Mouse (Mus musculus) heart, embryonic 14.5 days (tissue): Measurements from ENCODE around the gene Nfkb2. TPM values are rescaled to one million over a fixed set of nuclear protein-coding genes. Genes with fewer than 3 reads are reported as not detected.
A peak's percentile ranks its signal among the peaks of the same experiment; 100 is the strongest.

Source experiments
- ATAC-seq: fragments of 200-750 bp; cut with Nextera tagmentation; 2 replicates; pipeline ENCODE4 v1.8.0; 2017; ENCODE audit warnings: low read depth, moderate TSS enrichment; ENCODE audit not compliant: insufficient number of reproducible peaks, insufficient read depth, low FRiP score
- H3K27ac ChIP-seq, 2 experiments: fragments of 200-500 bp in 1 of 2; fragments of 300-500 bp in 1 of 2; sonication (generic) in 1 of 2; replicated peaks in 1 of 2; 2 replicates each; pipeline ENCODE4 v1.5.1; 2012 to 2014; ENCODE audit warnings: low read depth in 2 of 2, low read length in 2 of 2, control low read depth in 1 of 2, mild to moderate bottlenecking in 1 of 2, mixed read lengths in 1 of 2; ENCODE audit not compliant: control insufficient read depth in 1 of 2, insufficient read depth in 1 of 2
- H3K27me3 ChIP-seq: fragments of 300-500 bp; sonication (generic); 2 replicates; pipeline ENCODE4 v1.6.1; 2014; ENCODE audit warnings: mild to moderate bottlenecking, low read length, control low read depth; ENCODE audit not compliant: control insufficient read depth, insufficient read depth
- H3K36me3 ChIP-seq: fragments of 300-500 bp; sonication (generic); 2 replicates; pipeline ENCODE4 v1.6.1; 2014; ENCODE audit warnings: mild to moderate bottlenecking, control low read depth, low read length, mixed read lengths; ENCODE audit not compliant: control insufficient read depth, insufficient read depth
- H3K4me1 ChIP-seq, 2 experiments: fragments of 200-500 bp in 1 of 2; fragments of 300-500 bp in 1 of 2; sonication (generic) in 1 of 2; 2 replicates each; pipeline ENCODE4 v1.6.1; 2012 to 2014; ENCODE audit warnings: low read length in 2 of 2, control low read depth in 1 of 2, mixed read lengths in 1 of 2; ENCODE audit not compliant: control insufficient read depth in 2 of 2, insufficient read depth in 2 of 2
- H3K4me2 ChIP-seq: fragments of 300-500 bp; sonication (generic); 2 replicates; pipeline ENCODE4 v1.6.1; 2014; ENCODE audit warnings: mild to moderate bottlenecking, low read length
- H3K4me3 ChIP-seq, 2 experiments: fragments of 200-500 bp in 1 of 2; fragments of 300-500 bp in 1 of 2; sonication (generic) in 1 of 2; 2 replicates each; pipeline ENCODE4 v1.5.1; 2012 to 2014; ENCODE audit warnings: low read length in 2 of 2, mild to moderate bottlenecking in 2 of 2, control low read depth in 1 of 2, low read depth in 1 of 2, moderate library complexity in 1 of 2; ENCODE audit not compliant: control insufficient read depth in 1 of 2, insufficient read depth in 1 of 2
- H3K9ac ChIP-seq: fragments of 300-500 bp; sonication (generic); 2 replicates; pipeline ENCODE4 v1.6.1; 2014; ENCODE audit warnings: mild to moderate bottlenecking, low read length
- H3K9me3 ChIP-seq: fragments of 300-500 bp; sonication (generic); 2 replicates; pipeline ENCODE4 v1.6.1; 2016; ENCODE audit warnings: low read length, control low read depth; ENCODE audit not compliant: control insufficient read depth
- WGBS: fragments of 180-500 bp; shearing (Covaris S2); extraction: QIAGEN DNeasy Blood & Tissue Kit; methylation state at CpG from one replicate; pipeline ENCODE4 v1.1.7; 2014; 5-methylcytosine and 5-hydroxymethylcytosine counted together
- polyA plus RNA-seq: library from polyadenylated mRNA; unstranded; fragments of >200 nt; fragmentation: Nextera tagmentation; extraction: Ambion mirVana; gene quantifications from 2 replicates; pipeline ENCODE4 v1.2.1, GENCODE M21; 2014

Gene Nfkb2
- polyA plus RNA-seq, 1 experiment from 2014 or later = 7.4 TPM

DNA sequence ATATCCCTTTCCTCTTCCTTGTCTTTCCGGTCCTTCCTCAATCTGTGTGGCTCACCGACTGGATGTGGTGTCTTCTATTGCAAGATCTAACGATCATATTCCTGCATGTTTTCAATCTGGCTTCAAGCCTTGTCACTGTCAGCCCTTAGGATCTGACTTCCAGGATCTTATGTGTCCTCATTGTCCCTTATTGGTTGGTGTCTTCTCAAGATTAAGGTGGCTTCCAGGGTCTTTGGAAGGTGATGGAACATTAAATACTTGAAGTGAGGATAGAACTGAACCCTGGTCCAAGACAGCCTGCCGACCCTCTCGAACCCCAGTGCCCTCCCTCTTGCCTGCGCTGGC is 34.8 kb downstream of the Nfkb2 start:
- H3K27ac ChIP-seq = peak overlapping the region in 1 of 2 experiments; percentile 31; a peak in 1 of 4 replicates
- peaks cover 5 to 12% of the 10 kb centered on the region in 2 experiments for H3K4me1 ChIP-seq
- no peaks in the 10 kb centered on the region for H3K36me3 ChIP-seq
- H3K4me3 ChIP-seq = peak overlapping the region; percentile 18 to 66; a peak in 3 of 4 replicates
- ATAC-seq = no peak
- H3K27me3 ChIP-seq = no peaks in the 10 kb centered on the region
- peak overlapping the region; percentile 41 for H3K9ac ChIP-seq
- 51% methylated on average over 6 of the region's 6 CpGs for WGBS
- H3K9me3 ChIP-seq = no peaks in the 10 kb centered on the region
- peak overlapping the region; percentile 61 for H3K4me2 ChIP-seq

DNA sequence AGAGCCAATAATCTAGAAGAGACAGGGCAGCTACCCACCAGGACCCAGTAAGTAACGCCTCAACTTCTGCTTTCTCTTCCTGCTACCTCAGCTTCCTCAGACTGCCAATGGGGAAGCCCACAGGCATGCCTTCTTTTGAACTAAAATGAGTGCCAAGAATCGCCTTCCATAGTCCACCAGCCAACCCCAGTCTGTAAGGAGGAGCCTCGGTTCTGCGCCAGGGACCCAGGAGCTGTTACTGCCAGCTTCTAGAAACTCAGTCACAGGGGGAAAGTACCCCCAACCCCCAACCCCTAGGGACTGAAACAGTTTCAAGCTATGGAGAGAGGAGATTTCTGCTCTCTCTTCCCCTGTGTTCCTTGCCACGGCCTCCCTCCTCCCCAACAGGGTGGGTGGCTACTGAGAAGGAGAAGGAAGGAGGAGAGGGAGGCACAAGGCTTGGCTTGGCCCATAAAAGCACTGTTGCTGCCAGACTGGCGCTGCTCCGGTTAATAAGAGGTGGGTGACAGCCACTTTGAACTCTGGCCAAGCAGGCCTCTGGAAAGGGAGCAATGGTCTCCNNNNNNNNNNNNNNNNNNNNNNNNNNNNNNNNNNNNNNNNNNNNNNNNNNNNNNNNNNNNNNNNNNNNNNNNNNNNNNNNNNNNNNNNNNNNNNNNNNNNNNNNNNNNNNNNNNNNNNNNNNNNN is 35.3 kb downstream of the Nfkb2 start:
- ATAC-seq = no peak
- H3K9ac ChIP-seq = 0 out of 2 replicates have a peak overlapping the region, but pooled peaks have one; percentile 41

DNA sequence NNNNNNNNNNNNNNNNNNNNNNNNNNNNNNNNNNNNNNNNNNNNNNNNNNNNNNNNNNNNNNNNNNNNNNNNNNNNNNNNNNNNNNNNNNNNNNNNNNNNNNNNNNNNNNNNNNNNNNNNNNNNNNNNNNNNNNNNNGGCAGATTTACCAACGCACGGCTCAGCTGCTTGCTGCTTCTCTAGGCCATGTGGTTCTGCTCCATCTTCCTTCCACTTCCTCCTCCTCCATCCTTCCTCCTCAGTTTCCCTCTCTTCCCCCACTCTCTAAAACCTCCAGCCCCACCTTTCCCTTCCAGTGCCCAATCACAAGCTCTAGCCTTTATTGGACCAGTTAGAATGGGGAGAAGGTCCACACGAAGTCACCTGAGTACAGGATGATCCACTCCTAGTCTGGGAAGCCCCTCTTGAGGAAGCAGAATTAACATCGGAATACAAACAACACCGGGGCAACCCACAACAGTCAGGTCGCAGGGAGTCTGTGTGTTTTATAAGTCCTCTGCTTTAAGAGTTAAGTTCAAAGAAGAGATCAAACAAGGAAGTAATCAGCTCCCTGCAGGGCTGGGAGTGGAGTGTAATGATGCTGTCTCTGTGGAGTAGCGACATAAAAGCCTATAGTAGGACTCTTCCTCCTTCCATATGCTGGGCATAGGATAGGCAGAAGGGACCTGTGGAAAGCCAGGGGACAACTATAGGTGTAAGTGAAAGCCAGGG is 40.7 kb downstream of the Nfkb2 start:
- H3K9ac ChIP-seq = no peak overlapping the region

More for the DNA sequence above, 35.3 kb downstream of the Nfkb2 start:
- peaks cover 4% of the 10 kb centered on the region; the same call in 1 of the 2 replicates for H3K27me3 ChIP-seq
- WGBS = 66% methylated on average over 7 of the region's 7 CpGs
- H3K27ac ChIP-seq = peak overlapping the region in 1 of 2 experiments; percentile 31; a peak in 1 of 4 replicates
- peak overlapping the region; percentile 61 for H3K4me2 ChIP-seq
- no peaks in the 10 kb centered on the region for H3K36me3 ChIP-seq
- peaks cover 5 to 12% of the 10 kb centered on the region in 2 experiments for H3K4me1 ChIP-seq
- H3K4me3 ChIP-seq = 0 out of 4 replicates have a peak overlapping the region, but pooled peaks of 1 of the 2 experiments have one; percentile 66
- H3K9me3 ChIP-seq = no peaks in the 10 kb centered on the region

DNA sequence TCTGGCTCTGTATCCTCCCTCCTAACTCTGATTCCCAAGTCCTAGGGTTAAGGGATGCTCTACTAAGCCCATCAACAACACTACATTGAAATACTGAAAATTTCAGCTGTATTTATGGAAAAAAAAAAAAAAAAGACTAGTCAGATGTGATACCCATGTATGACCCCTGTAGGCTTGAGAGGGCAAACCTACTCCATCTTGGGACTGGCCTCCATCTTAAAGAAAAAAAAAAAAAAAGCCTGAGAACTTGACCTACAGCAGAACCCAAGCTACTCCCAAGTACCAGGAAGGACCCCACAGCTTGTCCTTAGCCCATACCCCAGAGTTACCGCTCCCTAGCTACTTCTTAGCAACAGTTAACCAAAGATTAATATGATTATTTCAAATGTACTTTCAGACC is 43.0 kb downstream of the Nfkb2 start:
- peaks cover 2 to 3% of the 10 kb centered on the region in 2 experiments; a peak in 1 of 4 replicates for H3K4me1 ChIP-seq
- 100% methylated on average over 1 of the region's 1 CpGs for WGBS
- H3K27me3 ChIP-seq = peaks cover 17% of the 10 kb centered on the region

More for the DNA sequence above, 40.7 kb downstream of the Nfkb2 start:
- no peaks in the 10 kb centered on the region for H3K9me3 ChIP-seq
- H3K4me2 ChIP-seq = no peak overlapping the region
- H3K27me3 ChIP-seq = peaks cover 12% of the 10 kb centered on the region
- no peaks in the 10 kb centered on the region for H3K36me3 ChIP-seq
- peaks cover 2 to 3% of the 10 kb centered on the region in 2 experiments; a peak in 2 of 4 replicates for H3K4me1 ChIP-seq
- no peak for ATAC-seq
- H3K4me3 ChIP-seq = no peak overlapping the region
- WGBS = 21% methylated on average over 7 of the region's 7 CpGs
- no peak overlapping the region for H3K27ac ChIP-seq

DNA sequence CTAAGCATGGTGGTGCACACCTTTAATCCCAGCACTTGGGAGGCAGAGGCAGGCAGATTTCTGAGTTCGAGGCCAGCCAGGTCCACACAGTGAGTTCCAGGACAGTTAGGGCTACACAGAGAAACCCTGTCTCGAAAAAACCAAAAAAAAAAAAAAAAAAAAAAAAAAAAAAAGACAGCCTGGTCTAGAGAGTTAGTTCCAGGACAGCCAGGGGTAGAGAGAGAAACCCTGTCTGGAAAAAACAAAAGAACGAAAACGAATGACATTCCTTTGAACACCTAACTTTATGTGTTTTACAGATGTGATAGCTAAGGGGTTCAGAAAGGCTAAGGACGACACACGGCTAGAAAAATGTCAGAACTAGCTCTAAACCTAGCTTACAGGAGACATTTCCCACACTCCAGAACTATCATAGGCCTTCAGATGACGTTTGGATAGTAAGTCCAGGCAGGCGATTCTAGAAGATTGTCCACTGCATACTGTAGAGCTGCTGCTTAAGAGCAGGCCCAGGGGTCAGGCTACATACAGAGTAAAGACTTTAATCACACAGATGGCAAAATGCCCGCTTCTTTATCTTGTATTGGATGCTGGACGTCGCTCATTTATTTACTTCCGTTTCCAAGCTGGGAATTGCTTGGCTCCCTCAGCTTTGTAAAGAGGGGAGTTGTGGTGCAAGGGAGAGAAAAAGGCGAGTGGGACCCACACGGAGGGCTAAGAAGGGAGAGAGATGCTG is 44.0 kb downstream of the Nfkb2 start:
- ATAC-seq = no peak

More for the DNA sequence above, 43.0 kb downstream of the Nfkb2 start:
- Histone ChIP-seq H3K9ac (no peak overlapping the region), H3K4me3 (no peak overlapping the region), H3K9me3 (no peaks in the 10 kb centered on the region), H3K36me3 (no peaks in the 10 kb centered on the region), H3K4me2 (no peak overlapping the region), H3K27ac (no peak overlapping the region)
- no peak for ATAC-seq

DNA sequence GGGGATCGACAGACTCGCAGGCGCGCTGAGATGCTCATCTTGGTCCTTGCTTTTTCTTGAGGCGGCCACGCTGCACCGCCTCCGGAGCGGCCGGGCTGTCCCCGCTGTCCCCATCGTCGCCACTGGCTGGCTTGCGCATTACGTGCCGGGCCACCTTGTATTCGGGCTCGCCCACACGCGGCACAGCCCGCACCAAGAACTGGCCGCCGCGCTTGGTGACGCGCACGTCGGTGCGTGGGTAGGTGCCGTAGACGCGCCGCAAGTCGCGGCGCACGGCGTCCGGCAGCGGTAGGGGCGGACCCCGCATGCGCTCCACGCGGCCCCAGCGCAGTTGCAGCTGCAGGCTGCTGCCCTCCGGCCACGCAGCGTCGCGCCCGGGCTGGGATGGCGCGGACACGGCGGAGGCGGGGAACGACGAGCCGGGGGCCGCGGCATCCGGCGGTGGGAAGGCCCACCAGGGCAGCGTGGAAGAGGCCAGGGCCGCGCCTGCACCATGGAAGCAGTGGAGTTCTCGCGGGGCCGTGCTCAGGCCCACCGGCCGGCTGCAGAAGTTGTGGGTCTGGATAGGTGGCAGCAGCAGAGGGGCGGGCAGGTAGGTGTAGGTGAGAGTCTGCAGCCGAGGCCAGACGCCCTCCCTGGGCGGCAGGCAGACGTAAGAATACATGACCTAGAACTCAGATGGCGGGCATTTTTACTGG is 44.8 kb downstream of the Nfkb2 start:
- WGBS = under 1% methylated on average over 78 of the region's 78 CpGs
- Histone ChIP-seq H3K9me3 (no peaks in the 10 kb centered on the region), H3K4me3 (peak overlapping the region; percentile 68 to 73), H3K9ac (peak overlapping the region; percentile 83), H3K27me3 (peaks cover 22% of the 10 kb centered on the region), H3K4me1 (peaks cover 2 to 3% of the 10 kb centered on the region in 2 experiments; a peak in 1 of 4 replicates), H3K27ac (peak overlapping the region; percentile 23 to 67; a peak in 2 of 4 replicates), H3K4me2 (peak overlapping the region; percentile 98), H3K36me3 (no peaks in the 10 kb centered on the region)
- ATAC-seq = peak; percentile 43; the same call in 1 of the 2 replicates

More for the DNA sequence above, 44.0 kb downstream of the Nfkb2 start:
- peak overlapping the region; percentile 68 to 73 for H3K4me3 ChIP-seq
- peak overlapping the region; percentile 98 for H3K4me2 ChIP-seq
- H3K4me1 ChIP-seq = peaks cover 2 to 3% of the 10 kb centered on the region in 2 experiments; a peak in 1 of 4 replicates
- 32% methylated on average over 14 of the region's 14 CpGs for WGBS
- H3K27ac ChIP-seq = peak overlapping the region; percentile 23 to 67; a peak in 2 of 4 replicates
- no peaks in the 10 kb centered on the region for H3K9me3 ChIP-seq
- peaks cover 19% of the 10 kb centered on the region for H3K27me3 ChIP-seq
- peak overlapping the region; percentile 83 for H3K9ac ChIP-seq
- no peaks in the 10 kb centered on the region for H3K36me3 ChIP-seq
